In genomic region chr14:46670221-46671046, GRCm38 (mm10) we compare ENCODE assay signal across 16 mouse cellular contexts.
DNase-seq lines count a peak whose midpoint lies in the region; ATAC-seq lines count a peak whose summit lies in the region.
"Had no signal": no experiment of that assay in that cellular context is flagged by ENCODE, and none has a peak within 500 bp of the region (broad histone marks: within the 10 kb centered on the region; RNA-seq: fewer than 3 reads in every experiment).

No protein-coding gene starts in this region.

- no peak overlapping the region for H3K4me3 ChIP-seq in embryonic facial prominence, embryonic 11.5 days (ENCODE audit: low read depth, low read length)
- no peak overlapping the region for H3K4me3 ChIP-seq in embryonic facial prominence, embryonic 10.5 days
- H3K4me3 ChIP-seq: liver, embryonic 13.5 days; midbrain, embryonic 12.5 days had no signal

- 76% methylated on average over 20 of the region's 20 CpGs for WGBS in embryonic facial prominence, embryonic 11.5 days
- WGBS in embryonic facial prominence, embryonic 10.5 days = 85% methylated on average over 20 of the region's 20 CpGs

- H3K36me3 ChIP-seq in embryonic facial prominence, embryonic 11.5 days (replicated peaks; ENCODE audit: control insufficient read depth, insufficient read depth, low read depth, low read length) = no peaks in the 10 kb centered on the region
- no peaks in the 10 kb centered on the region for H3K36me3 ChIP-seq in embryonic facial prominence, embryonic 10.5 days (replicated peaks)
- H3K36me3 ChIP-seq: liver, embryonic 13.5 days; midbrain, embryonic 12.5 days had no signal

- H3K9me3 ChIP-seq in embryonic facial prominence, embryonic 11.5 days (replicated peaks; ENCODE audit: control insufficient read depth, low read length) = no peaks in the 10 kb centered on the region
- H3K9me3 ChIP-seq in embryonic facial prominence, embryonic 10.5 days = 0 out of 2 replicates have a peak, but pooled peaks cover 4% of the 10 kb centered on the region
- H3K9me3 ChIP-seq: liver, embryonic 13.5 days had no signal

- peak; percentile 25 for DNase-seq in embryonic facial prominence, embryonic 11.5 days (ENCODE audit: low spot score)
- DNase-seq in embryonic facial prominence, embryonic 10.5 days (ENCODE audit: low spot score) = no peak
- DNase-seq in kidney, postnatal 4 days = peak; percentile 10 to 33
- no peak for DNase-seq in kidney, adult 9 months
- DNase-seq in Muller cell, postnatal 12 days (ENCODE audit: inconsistent ontology term) = peak; percentile 13
- peak; percentile 25 to 27 for DNase-seq in heart, postnatal 10 days
- no peak for DNase-seq in right cerebral cortex, postnatal 14 days
- DNase-seq: B cell, adult 2 months; cerebellum, postnatal 14 days; gastrocnemius, postnatal 25 days; kidney, adult 18-20 months; liver, embryonic 13.5 days; lung, postnatal 4 days; thymus, postnatal 4 days had no signal

- intact Hi-C loops in heart, postnatal 10 days (cut with DNase I) = no loop called here

- H3K4me1 ChIP-seq in embryonic facial prominence, embryonic 11.5 days (ENCODE audit: control insufficient read depth, insufficient read depth, low read length) = no peaks in the 10 kb centered on the region
- H3K4me1 ChIP-seq in embryonic facial prominence, embryonic 10.5 days = peaks cover 4% of the 10 kb centered on the region
- H3K4me1 ChIP-seq: midbrain, embryonic 12.5 days had no signal

- H3K27me3 ChIP-seq in embryonic facial prominence, embryonic 11.5 days (ENCODE audit: control insufficient read depth, insufficient read depth, low read length) = no peaks in the 10 kb centered on the region
- H3K27me3 ChIP-seq in embryonic facial prominence, embryonic 10.5 days (replicated peaks; ENCODE audit: low read depth, poor library complexity, severe bottlenecking) = 0 out of 2 replicates have a peak, but pooled peaks cover 4% of the 10 kb centered on the region
- H3K27me3 ChIP-seq: liver, embryonic 13.5 days; midbrain, embryonic 12.5 days had no signal

- ATAC-seq in embryonic facial prominence, embryonic 11.5 days (replicated peaks; ENCODE audit: insufficient number of reproducible peaks, low FRiP score, low TSS enrichment, low read depth) = no peak

- H3K9ac ChIP-seq in embryonic facial prominence, embryonic 11.5 days (replicated peaks; ENCODE audit: low read length) = no peak overlapping the region
- H3K9ac ChIP-seq: hindbrain, embryonic 14.5 days; liver, embryonic 13.5 days; midbrain, embryonic 12.5 days had no signal

- H3K4me2 ChIP-seq in embryonic facial prominence, embryonic 11.5 days (ENCODE audit: low read depth, low read length) = no peak overlapping the region
- H3K4me2 ChIP-seq: hindbrain, embryonic 14.5 days; liver, embryonic 13.5 days; midbrain, embryonic 12.5 days had no signal

- no peak overlapping the region for H3K27ac ChIP-seq in embryonic facial prominence, embryonic 11.5 days (replicated peaks; ENCODE audit: low read depth, low read length)
- H3K27ac ChIP-seq in embryonic facial prominence, embryonic 10.5 days (replicated peaks) = no peak overlapping the region
- H3K27ac ChIP-seq: hindbrain, embryonic 14.5 days; liver, embryonic 13.5 days; midbrain, embryonic 12.5 days had no signal

Comparison
In these comparisons a context has a peak if more than half of its experiments do, and no peak if none do; other contexts are left out.
1. DNase-seq: peak in embryonic facial prominence, embryonic 11.5 days (single experiment), kidney, postnatal 4 days (2 of 2), Muller cell, postnatal 12 days (single experiment) and heart, postnatal 10 days (2 of 2); none in embryonic facial prominence, embryonic 10.5 days (single experiment), kidney, adult 9 months (single experiment) and right cerebral cortex, postnatal 14 days (single experiment).